Mouse (Mus musculus): ENCODE data around the gene Ddx54. TPM values are rescaled to one million over a fixed set of nuclear protein-coding genes. Genes with fewer than 3 reads are reported as not detected.
A peak's percentile ranks its signal among the peaks of the same experiment; 100 is the strongest.

The Ddx54 gene
- total and polyA plus RNA-seq, 2 experiments from 2014 or later: 32.6 to 36.2 TPM

GRCm38 (mm10) chr5:120566681-120567252 lies 45.8 kb upstream of the Ddx54 start:
- H3K9ac ChIP-seq (replicated peaks; ENCODE audit: low read length, poor library complexity, severe bottlenecking): no peak overlapping the region
- H3K27ac ChIP-seq (ENCODE audit: low read depth, low read length): peak overlapping the region; percentile 79
- H3K4me1 ChIP-seq (ENCODE audit: insufficient read depth, low read length): peaks cover 29% of the 10 kb centered on the region
- H3K27me3 ChIP-seq (ENCODE audit: insufficient read depth, low read length): no peaks in the 10 kb centered on the region
- TF ChIP-seq CTCF (IDR thresholded peaks at IDR 0.05): no peak
- peak overlapping the region; percentile 22; the same call in 1 of the 2 replicates for H3K4me2 ChIP-seq (ENCODE audit: low read depth, low read length, poor library complexity, severe bottlenecking)
- WGBS: 49% methylated on average over 9 of the region's 9 CpGs
- DNase-seq (ENCODE audit: low spot score) (peak; percentile 60), ATAC-seq (ENCODE audit: low FRiP score) (no peak)
- H3K4me3 ChIP-seq (ENCODE audit: low read depth, low read length): no peak overlapping the region
- H3K36me3 ChIP-seq (ENCODE audit: insufficient read depth, low read length): no peaks in the 10 kb centered on the region
- no peaks in the 10 kb centered on the region for H3K9me3 ChIP-seq (ENCODE audit: low read length)

DNA sequence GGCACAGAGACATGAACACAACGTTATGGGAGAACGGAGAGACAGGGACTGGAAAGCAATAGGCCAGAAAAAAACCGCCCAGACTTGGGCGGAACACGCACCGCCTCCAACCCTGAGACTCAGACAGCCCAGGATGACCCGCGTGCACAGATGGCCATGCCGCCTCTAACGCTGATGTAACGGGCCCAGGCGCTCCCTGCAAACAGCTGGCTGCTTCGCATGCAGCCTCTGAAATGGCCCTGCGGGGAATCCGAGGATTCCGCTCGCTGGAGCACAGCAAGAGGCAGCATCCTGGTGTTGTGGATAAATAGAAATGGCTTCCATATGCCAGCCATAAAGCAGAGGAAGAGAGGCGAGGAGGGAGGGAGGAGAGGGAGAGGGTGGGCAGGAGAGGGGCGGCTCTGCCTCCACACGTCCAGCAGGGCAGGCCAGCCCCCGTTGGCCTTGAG lies 45.3 kb upstream of the Ddx54 start:
- Histone ChIP-seq H3K4me2 (ENCODE audit: low read depth, low read length, poor library complexity, severe bottlenecking) (peak overlapping the region; percentile 22), H3K36me3 (ENCODE audit: insufficient read depth, low read length) (no peaks in the 10 kb centered on the region), H3K4me1 (ENCODE audit: insufficient read depth, low read length) (peaks cover 29% of the 10 kb centered on the region), H3K9me3 (ENCODE audit: low read length) (no peaks in the 10 kb centered on the region), H3K27me3 (ENCODE audit: insufficient read depth, low read length) (no peaks in the 10 kb centered on the region), H3K27ac (ENCODE audit: low read depth, low read length) (peak overlapping the region; percentile 79), H3K4me3 (ENCODE audit: low read depth, low read length) (no peak overlapping the region), H3K9ac (replicated peaks; ENCODE audit: low read length, poor library complexity, severe bottlenecking) (0 out of 2 replicates have a peak overlapping the region, but pooled peaks have one; percentile 29)
- ATAC-seq (ENCODE audit: low FRiP score) (0 out of 2 replicates have a peak, but pooled peaks have one; percentile 21), DNase-seq (ENCODE audit: low spot score) (peak; percentile 80)
- no peak for TF ChIP-seq CTCF (IDR thresholded peaks at IDR 0.05)
- WGBS: 13% methylated on average over 21 of the region's 21 CpGs

DNA sequence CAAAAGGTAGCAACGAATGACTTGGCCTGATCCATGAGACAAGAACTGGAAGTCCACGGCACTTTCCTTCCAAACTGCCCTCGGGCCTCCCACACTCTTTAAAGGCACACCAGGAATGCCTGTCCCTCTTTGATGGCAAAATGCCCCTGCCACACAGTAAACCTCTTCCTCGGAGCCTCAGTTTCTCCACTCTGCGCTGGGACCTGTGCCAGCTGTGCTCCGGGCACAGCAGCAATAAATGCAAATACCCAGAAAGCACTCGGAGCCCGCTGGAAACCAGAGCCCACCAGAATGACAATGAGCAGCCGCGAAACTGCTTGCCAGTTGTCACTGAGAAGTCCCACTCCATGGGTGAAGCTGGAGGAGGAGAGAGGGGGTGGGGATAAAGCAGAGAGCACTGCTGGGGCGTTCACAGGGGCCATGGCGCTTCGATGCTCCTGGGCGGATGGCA lies 44.8 kb upstream of the Ddx54 start:
- Histone ChIP-seq H3K27me3 (ENCODE audit: insufficient read depth, low read length) (no peaks in the 10 kb centered on the region), H3K9ac (replicated peaks; ENCODE audit: low read length, poor library complexity, severe bottlenecking) (0 out of 2 replicates have a peak overlapping the region, but pooled peaks have one; percentile 29), H3K9me3 (ENCODE audit: low read length) (no peaks in the 10 kb centered on the region), H3K4me2 (ENCODE audit: low read depth, low read length, poor library complexity, severe bottlenecking) (peak overlapping the region; percentile 22; the same call in 1 of the 2 replicates), H3K4me1 (ENCODE audit: insufficient read depth, low read length) (peaks cover 29% of the 10 kb centered on the region), H3K27ac (ENCODE audit: low read depth, low read length) (peak overlapping the region; percentile 79), H3K36me3 (ENCODE audit: insufficient read depth, low read length) (no peaks in the 10 kb centered on the region), H3K4me3 (ENCODE audit: low read depth, low read length) (no peak overlapping the region)
- ATAC-seq (ENCODE audit: low FRiP score) (peak; percentile 28; the same call in 1 of the 2 replicates), DNase-seq (ENCODE audit: low spot score) (peak; percentile 69)
- no peak for TF ChIP-seq CTCF (IDR thresholded peaks at IDR 0.05)
- 10% methylated on average over 14 of the region's 14 CpGs for WGBS

DNA sequence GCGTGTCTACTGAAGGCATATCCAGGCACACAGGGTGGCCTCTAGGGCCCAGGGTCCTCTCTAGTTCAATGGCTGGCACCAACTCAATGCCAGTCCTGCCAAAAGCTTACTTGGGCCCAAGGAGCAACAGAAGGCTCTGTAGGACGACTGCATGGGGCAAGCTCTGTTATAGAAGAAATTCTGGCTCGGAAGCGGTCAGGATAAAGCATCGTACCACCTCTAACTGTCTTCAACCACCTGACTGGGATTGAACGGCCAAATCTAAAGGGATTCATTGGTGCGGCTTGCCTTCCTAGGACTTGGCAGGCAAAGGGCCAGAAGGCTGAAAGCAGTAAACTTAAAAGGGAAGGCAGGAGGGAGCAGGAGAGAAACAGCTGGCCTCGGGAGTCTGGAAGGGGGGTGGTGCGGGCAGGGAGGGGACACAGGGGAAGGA lies 44.2 kb upstream of the Ddx54 start:
- H3K9me3 ChIP-seq (ENCODE audit: low read length): no peaks in the 10 kb centered on the region
- DNase-seq (ENCODE audit: low spot score): peak; percentile 86
- 27% methylated on average over 9 of the region's 9 CpGs for WGBS
- H3K9ac ChIP-seq (replicated peaks; ENCODE audit: low read length, poor library complexity, severe bottlenecking): no peak overlapping the region; the same call in 1 of the 2 replicates
- no peaks in the 10 kb centered on the region for H3K36me3 ChIP-seq (ENCODE audit: insufficient read depth, low read length)
- no peak for TF ChIP-seq CTCF (IDR thresholded peaks at IDR 0.05)
- ATAC-seq (ENCODE audit: low FRiP score): no peak; the same call in 1 of the 2 replicates
- H3K27ac ChIP-seq (ENCODE audit: low read depth, low read length): peak overlapping the region; percentile 79
- H3K27me3 ChIP-seq (ENCODE audit: insufficient read depth, low read length): no peaks in the 10 kb centered on the region
- H3K4me1 ChIP-seq (ENCODE audit: insufficient read depth, low read length): peaks cover 29% of the 10 kb centered on the region
- no peak overlapping the region for H3K4me3 ChIP-seq (ENCODE audit: low read depth, low read length)
- no peak overlapping the region for H3K4me2 ChIP-seq (ENCODE audit: low read depth, low read length, poor library complexity, severe bottlenecking)

DNA sequence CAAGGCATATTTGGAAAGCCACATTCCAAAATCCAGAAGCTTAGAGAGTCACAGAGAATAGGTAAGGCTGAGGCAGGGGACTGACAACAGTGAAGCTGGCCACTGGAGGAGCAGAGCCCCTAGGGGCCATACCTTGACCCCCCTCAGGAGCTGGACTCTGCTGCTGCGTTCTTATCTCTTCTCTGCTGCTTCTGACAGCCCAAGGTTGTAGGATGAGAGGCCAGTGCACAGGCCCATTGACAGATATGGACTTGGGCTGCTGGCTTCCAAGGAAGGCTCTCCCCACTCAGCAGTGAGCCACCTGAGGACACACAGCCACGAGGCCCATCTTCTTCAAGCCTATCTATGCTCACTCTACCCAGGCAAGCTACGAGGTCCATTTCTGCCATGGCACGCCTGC lies 43.6 kb upstream of the Ddx54 start:
- Histone ChIP-seq H3K27ac (ENCODE audit: low read depth, low read length) (peak overlapping the region; percentile 79; the same call in 1 of the 2 replicates), H3K4me3 (ENCODE audit: low read depth, low read length) (no peak overlapping the region), H3K4me2 (ENCODE audit: low read depth, low read length, poor library complexity, severe bottlenecking) (no peak overlapping the region), H3K36me3 (ENCODE audit: insufficient read depth, low read length) (no peaks in the 10 kb centered on the region), H3K4me1 (ENCODE audit: insufficient read depth, low read length) (peaks cover 29% of the 10 kb centered on the region), H3K27me3 (ENCODE audit: insufficient read depth, low read length) (no peaks in the 10 kb centered on the region), H3K9ac (replicated peaks; ENCODE audit: low read length, poor library complexity, severe bottlenecking) (no peak overlapping the region; the same call in 1 of the 2 replicates), H3K9me3 (ENCODE audit: low read length) (no peaks in the 10 kb centered on the region)
- no peak for ATAC-seq (ENCODE audit: low FRiP score)
- TF ChIP-seq CTCF (IDR thresholded peaks at IDR 0.05): no peak
- 82% methylated on average over 4 of the region's 4 CpGs for WGBS
- DNase-seq (ENCODE audit: low spot score): no peak

GRCm38 (mm10) chr5:120569791-120570190 lies 42.7 kb upstream of the Ddx54 start:
- WGBS: 96% methylated on average over 3 of the region's 3 CpGs
- ATAC-seq (ENCODE audit: low FRiP score): no peak
- Histone ChIP-seq H3K4me3 (ENCODE audit: low read depth, low read length) (no peak overlapping the region), H3K9ac (replicated peaks; ENCODE audit: low read length, poor library complexity, severe bottlenecking) (no peak overlapping the region), H3K4me2 (ENCODE audit: low read depth, low read length, poor library complexity, severe bottlenecking) (no peak overlapping the region), H3K36me3 (ENCODE audit: insufficient read depth, low read length) (no peaks in the 10 kb centered on the region), H3K27ac (ENCODE audit: low read depth, low read length) (no peak overlapping the region), H3K4me1 (ENCODE audit: insufficient read depth, low read length) (peaks cover 29% of the 10 kb centered on the region), H3K27me3 (ENCODE audit: insufficient read depth, low read length) (no peaks in the 10 kb centered on the region), H3K9me3 (ENCODE audit: low read length) (no peaks in the 10 kb centered on the region)
- no peak for TF ChIP-seq CTCF (IDR thresholded peaks at IDR 0.05)
- DNase-seq (ENCODE audit: low spot score): no peak
